Mouse (Mus musculus) kidney, adult 2 months (tissue): ENCODE data around the gene Ptpn14.

Experiments used
- CTCF ChIP-seq: fragments of 200-500 bp; conservative IDR thresholded peaks from 2 replicates; pipeline ENCODE4 v1.5.1; 2011; ENCODE audit warnings: low read depth, mild to moderate bottlenecking, control low read depth, low read length, moderate library complexity, mixed read lengths; ENCODE audit not compliant: insufficient read depth, insufficient read length
- POLR2A ChIP-seq: fragments of 200-500 bp; IDR thresholded peaks from one replicate; pipeline ENCODE4 v1.6.1; 2011; ENCODE audit warnings: low read depth, low read length, control low read depth

GRCm38 (mm10) chr1:189694391-189694790 is 33.7 kb upstream of the Ptpn14 start:
- no peak for TF ChIP-seq CTCF
- TF ChIP-seq POLR2A: no peak
